Mouse (Mus musculus): ENCODE measurements around the gene Vkorc1.

Gene Vkorc1

DNA sequence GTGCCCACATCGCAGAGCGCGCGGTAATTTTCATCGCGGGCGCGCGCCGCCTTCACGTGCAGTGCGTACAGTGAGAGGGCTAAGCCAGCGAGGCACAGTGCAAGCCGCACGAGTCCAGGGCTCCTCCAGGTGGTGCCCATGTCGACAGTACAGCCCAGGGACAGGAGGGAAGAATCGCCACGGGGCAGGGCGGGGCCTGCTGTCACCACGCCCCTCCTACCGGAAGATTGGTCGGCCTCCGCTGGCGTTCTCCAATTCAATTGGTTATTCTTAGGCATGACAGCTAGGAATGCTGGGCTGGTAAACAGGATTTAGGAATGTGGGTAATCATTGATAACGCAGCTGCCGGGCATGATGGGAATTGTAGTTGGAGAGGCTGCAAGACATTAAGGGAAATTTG, at the start of gene Vkorc1, which contains the start of gene Gm21974:
Vkorc1 (minus strand) TSS at position 176 of the 400 bp plus-strand sequence.
Gm21974 (minus strand) TSS at position 13 of the 400 bp plus-strand sequence.
- under 1% methylated on average over 26 of the region's 26 CpGs for WGBS

DNA sequence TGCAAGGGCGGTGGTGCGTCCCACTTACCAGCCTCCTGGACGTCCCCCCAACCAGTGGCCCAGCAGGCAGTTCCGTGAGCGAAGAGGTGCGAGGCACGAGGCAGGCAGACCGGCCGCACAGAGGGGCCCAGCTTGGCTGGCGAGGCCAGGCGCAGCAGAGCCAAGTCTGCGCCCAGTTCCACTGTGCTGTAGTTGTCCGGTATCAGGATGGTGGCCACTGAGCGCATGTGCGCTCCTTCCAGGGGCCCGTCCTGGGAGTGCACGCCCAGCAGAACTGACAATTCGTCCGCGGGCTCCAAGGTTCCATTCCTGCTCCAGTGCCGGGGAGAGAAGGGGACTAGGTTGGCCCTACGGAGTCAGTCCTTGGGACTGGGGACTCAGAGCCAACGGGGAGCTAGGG, 49.2 kb upstream of the Vkorc1 start:
- 18% methylated on average over 23 of the region's 23 CpGs for WGBS

GRCm38 (mm10) chr7:127942097-127942496, 46.7 kb upstream of the Vkorc1 start:
- 53% methylated on average over 2 of the region's 2 CpGs for WGBS

GRCm38 (mm10) chr7:127936216-127936884, 40.9 kb upstream of the Vkorc1 start:
- WGBS, result 54% methylated on average over 18 of the region's 18 CpGs

DNA sequence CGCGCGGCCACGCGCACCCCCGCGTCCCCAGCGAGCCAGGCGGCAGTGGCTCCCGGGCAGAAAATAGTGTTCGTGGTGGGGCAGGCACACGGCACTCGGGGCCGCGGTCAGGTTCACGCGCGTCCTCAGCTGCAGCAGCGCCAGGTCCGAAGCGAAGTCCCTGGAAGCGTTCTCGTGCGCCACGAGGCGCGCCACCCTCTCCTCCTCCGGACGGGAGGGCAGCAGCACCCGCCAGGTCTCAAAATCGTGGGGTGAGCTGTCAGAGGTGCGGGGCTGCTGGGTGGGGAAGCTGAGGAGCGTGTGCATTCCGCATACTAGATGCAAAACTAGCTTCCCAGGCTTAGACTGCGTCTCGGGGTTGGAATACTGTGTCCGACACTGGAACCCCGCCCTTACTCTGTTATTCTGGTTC, 40.3 kb upstream of the Vkorc1 start:
- under 1% methylated on average over 38 of the region's 38 CpGs for WGBS

GRCm38 (mm10) chr7:127935028-127935722, 39.8 kb upstream of the Vkorc1 start:
- 5% methylated on average over 32 of the region's 32 CpGs for WGBS

DNA sequence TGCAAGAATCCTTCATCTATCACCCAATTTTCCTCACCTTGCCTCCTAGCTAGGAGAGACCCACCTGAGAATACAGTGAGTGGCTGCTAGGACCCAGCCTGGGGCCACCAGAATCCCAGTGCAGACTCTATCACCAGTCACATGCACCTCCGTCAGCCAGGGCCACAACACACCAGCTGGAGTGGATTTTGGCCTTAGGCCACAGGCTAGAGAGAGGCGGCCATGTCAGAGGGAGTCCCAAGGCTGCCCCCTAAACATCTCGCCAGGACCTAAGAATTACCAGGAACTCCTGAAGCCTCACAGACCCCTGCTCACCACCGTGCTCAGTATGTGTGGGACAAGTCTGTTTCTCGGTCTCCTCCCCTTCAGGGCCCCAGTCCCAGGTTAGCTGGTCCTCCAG, 38.7 kb upstream of the Vkorc1 start:
- WGBS, result 89% methylated on average over 5 of the region's 5 CpGs

DNA sequence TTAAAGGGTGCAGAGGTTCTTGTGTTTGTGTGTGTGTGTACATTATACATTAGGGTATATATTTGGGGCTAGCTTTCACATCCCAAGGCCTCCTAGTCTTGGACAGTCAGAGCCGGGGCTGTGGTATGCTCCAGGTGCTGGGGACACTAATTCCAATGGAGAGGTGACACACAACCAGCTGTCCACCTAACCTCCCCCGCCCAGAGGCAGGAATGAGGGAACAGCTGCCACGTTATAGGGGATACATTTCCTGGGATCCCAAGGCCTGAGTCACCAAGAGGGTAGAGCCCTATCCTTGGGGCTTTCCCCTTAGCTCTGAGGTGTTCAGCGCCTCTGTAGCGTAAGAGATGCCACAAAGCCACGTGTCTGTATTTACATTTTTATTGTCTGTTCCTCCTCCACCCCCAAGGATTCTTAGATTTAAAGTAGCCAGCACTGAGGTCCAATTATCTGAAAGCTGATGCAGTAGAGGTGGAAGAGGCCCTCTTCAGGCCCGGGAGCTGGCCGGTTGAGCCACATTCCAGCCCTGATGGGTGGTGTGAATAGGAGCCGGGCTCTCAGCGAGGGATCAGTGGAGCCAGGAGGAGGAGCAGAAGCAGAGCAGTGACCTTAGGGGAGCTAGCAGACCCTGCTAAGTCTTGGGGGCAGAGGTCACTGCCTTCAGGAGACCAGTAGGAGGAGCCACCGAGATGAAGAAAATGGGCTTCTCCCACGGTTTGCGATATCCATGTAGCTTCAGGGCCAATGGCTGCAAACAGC, 37.0 kb upstream of the Vkorc1 start:
- WGBS, result 63% methylated on average over 13 of the region's 13 CpGs

DNA sequence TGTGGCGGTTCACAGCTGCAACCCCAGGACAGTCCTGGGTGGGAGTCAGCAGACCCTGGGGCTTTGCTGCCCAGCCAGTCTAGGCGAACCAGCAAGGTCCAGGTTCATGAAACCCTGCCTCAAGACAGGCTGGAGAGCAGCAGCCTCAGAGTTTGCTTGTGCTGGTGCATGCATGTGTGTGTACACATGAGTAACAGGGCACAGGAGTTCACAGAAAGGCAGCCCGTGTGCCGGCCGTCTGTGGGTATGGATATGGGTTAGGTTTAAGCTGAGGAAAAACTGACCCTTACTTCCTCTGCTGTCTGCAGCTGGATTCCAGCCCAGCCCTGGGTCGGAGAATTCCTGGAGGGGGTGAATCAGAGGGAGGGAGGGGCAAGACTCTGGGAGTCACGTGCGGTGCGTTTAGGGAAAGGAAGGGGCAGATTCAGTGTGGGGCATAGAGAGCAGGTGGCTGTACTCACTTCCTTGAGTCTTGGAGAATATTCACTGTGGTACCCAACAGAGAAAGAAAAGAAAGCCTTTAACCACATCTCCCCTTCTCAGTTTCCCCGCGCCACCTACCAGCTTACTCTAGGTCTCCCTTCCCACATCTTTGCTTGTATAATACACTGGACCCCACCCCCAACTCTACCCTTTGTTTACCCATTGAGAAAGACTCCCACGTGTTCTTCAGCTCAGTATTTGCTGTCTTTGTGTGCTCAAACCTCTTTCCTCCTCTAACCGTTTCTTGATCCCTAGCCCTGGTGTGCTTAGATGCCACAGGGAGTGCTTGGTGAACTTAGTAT, 36.1 kb upstream of the Vkorc1 start:
- 59% methylated on average over 13 of the region's 13 CpGs for WGBS

- 81% methylated on average over 5 of the region's 5 CpGs for WGBS
Measured at GRCm38 (mm10) chr7:127930636-127931035, 35.2 kb upstream of the Vkorc1 start.

DNA sequence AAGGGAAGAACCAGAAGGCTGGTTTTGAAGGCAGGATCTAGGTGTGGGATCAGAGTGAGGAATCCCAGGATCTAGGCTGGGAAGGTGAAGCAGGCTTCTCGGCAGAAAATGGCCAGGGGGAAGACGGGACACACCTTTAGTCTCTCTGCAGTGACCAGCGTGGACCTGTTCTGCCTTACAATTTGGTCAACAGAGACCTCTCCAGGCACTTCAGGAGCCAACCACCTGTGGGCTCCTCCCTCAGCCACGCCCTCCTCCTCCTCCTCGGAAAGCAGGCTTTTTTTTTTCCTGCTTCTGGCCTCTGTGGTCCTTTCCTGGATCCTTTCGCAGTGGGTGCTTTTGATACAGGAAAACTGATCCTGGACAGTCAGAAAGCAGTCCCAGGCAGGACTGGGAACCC, 34.5 kb upstream of the Vkorc1 start, which contains the start of gene Prss8:
Prss8 (minus strand) TSS at position 182 of the 400 bp plus-strand sequence.
- WGBS, result 35% methylated on average over 6 of the region's 6 CpGs

DNA sequence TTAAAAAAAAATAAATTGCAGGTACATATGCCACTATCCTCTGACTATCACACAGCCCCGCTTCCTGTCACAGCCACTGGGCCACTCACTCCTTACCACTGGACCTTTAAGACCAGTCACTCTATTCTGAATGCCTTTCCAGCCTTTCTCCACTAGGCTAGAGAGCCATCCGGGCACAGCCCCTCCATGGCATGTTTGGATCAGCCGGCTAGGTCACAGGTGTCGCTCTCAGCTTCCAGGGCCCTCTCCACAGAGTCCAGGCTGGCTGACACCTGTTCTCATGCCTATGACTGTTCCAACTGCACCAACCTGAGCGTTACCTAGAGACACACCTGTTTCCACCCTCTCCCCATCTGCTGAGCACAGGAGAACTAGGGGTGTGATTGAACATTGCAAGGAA, 33.2 kb upstream of the Vkorc1 start:
- 64% methylated on average over 5 of the region's 5 CpGs for WGBS

GRCm38 (mm10) chr7:127927726-127928125, 32.3 kb upstream of the Vkorc1 start:
- WGBS, result 86% methylated on average over 11 of the region's 11 CpGs

GRCm38 (mm10) chr7:127926846-127927245, 31.4 kb upstream of the Vkorc1 start:
- 88% methylated on average over 11 of the region's 11 CpGs for WGBS

GRCm38 (mm10) chr7:127926066-127926465, 30.6 kb upstream of the Vkorc1 start:
- 90% methylated on average over 8 of the region's 8 CpGs for WGBS

DNA sequence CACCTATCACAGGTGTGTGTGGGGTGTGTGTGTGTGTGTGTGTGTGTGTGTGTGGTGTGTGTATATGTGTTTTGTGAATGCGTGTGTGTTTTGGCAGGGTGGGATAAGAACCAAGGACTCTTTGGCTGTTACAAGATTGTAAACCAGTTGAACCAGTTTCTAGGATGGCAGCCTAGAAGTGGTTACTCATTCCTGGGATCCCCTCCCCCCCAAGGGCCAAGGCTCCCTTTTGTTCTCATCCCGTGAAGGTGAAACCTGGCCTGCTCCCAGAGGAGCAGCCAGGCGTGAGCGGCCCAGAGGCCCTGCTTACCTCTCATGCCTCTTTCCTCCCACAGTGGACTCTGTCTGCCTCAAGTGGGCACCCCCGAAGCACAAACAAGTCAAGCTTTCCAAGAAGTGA, 29.8 kb upstream of the Vkorc1 start:
- WGBS, result 72% methylated on average over 5 of the region's 5 CpGs

- 84% methylated on average over 5 of the region's 5 CpGs for WGBS
Measured at GRCm38 (mm10) chr7:127923714-127924113, 28.3 kb upstream of the Vkorc1 start.

DNA sequence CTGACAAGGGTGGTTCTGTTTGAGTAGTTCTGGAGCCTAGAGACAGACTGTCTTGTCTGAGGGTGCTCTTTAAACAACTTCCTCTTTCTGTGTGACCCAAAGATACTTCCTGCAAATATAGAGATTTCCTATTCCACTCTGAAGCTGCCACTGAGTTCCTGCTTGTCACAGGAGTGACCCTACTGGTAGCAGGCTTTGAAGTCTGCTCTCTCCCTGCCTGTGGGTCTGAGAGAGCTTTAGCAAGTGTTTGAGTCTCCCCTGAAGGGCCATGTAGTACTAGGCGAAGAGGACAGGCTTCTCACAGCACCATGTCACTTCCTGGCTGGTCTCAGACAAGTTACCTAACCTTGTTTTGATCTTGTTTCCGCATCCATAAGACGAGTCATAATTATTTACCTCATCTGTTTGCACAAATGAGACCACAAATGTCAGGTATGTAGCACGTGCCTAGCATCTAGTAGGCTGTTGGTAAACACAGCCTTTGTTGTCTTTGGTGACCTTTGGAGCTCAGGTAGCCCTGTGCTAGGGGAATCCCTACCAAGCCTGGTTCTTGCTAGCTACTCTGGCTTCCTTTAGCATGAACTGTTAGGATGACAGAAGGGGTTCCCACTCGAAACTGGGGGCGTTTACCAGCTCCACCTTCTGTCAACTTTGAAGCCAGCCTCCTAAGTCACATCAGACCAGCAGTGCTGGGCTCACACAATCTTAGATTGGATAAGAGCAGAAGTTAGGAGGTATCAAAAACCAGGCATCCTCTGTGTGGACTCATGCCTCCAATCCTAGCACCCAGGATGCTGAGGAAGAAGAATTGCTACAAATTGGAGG, 27.2 kb upstream of the Vkorc1 start:
- WGBS, result 60% methylated on average over 6 of the region's 6 CpGs

DNA sequence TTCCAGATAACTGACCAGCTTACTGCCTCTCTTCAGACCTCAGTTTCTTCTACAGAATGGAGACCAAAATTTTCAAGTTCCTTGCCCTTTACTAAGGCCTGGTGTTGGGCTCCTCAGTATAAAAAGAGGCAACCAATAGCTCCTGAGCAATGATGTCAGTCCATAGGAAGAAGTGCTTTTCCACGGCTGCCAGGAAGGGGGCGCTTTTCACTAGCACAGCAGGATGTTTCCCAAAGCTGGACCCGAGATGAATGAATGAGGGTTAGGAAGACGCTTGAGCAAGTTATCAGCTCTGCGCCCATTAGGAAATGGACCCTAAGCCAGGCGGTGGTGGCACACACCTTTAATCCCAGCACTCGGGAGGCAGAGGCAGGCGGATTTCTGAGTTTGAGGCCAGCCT, 26.1 kb upstream of the Vkorc1 start:
- WGBS, result 66% methylated on average over 8 of the region's 8 CpGs

DNA sequence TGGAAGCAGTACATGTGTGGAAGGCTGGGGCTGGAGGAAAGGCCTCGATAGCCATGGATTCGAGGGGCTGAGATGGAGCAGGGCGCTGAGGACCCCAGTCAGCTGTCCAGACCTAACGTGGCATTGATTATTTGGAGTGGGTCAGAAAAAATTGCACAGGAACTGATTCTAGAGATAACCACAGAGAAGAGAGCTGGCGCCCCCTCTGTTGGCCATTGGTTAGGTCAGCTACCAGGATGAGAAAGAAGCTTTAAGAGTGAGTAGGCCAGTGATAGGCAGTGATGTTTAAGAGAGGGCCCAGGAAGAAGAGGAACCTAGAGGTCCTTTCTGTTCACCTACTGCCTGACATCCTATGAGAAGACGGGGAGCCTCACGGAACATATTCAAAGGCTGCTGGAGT, 23.9 kb upstream of the Vkorc1 start:
- WGBS, result 71% methylated on average over 7 of the region's 7 CpGs

DNA sequence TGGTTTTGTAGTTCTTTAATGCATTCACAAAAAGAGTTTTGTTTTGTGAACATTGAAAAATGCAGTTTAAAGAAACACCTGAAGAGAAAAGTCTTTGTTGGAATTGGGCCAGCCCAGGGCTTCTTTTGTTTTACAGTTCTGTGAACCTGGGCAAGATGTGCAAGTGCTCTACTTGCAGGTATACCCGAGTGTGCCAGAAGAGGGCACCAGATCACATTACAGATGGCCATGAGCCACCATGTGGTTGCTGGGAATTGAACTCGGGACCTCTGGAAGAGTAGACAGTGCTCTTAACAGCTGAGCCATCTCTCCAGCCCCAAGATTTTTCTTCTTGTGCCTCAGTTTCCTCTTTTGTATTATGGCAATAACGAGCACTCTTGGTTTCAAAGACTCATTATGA, 22.8 kb upstream of the Vkorc1 start:
- 49% methylated on average over 3 of the region's 3 CpGs for WGBS

Data from cerebral cortex, adult 2 months (tissue).